Mouse (Mus musculus) liver, embryonic 13.5 days (tissue): ENCODE measurements around the gene Rgs12. TPM values are rescaled to one million over a fixed set of nuclear protein-coding genes. Genes with fewer than 3 reads are reported as not detected.

Experiments
- ATAC-seq: fragments of 200-750 bp; cut with Nextera tagmentation; 2 replicates; pipeline ENCODE4 v1.8.0; 2017; ENCODE audit warnings: low read depth, mild to moderate bottlenecking, moderate number of reproducible peaks, moderate library complexity
- DNase-seq: peaks from one replicate; pipeline ENCODE4 v3.0.0; 2022
- H3K27ac ChIP-seq: fragments of 300-500 bp; sonication (generic); 2 replicates; pipeline ENCODE4 v1.5.1; 2015; ENCODE audit warnings: moderate library complexity, mild to moderate bottlenecking, inconsistent platforms
- H3K27me3 ChIP-seq: fragments of 300-500 bp; sonication (generic); 2 replicates; pipeline ENCODE4 v1.6.1; 2015; ENCODE audit warnings: mild to moderate bottlenecking, inconsistent platforms
- H3K36me3 ChIP-seq: fragments of 300-500 bp; sonication (generic); 2 replicates; pipeline ENCODE4 v1.6.1; 2015; ENCODE audit warnings: mild to moderate bottlenecking, inconsistent platforms
- H3K4me1 ChIP-seq: fragments of 300-500 bp; sonication (generic); replicated peaks from 2 replicates; pipeline ENCODE4 v1.6.1; 2015; ENCODE audit warnings: inconsistent platforms
- H3K4me2 ChIP-seq: fragments of 300-500 bp; sonication (generic); 2 replicates; pipeline ENCODE4 v1.6.1; 2015; ENCODE audit warnings: inconsistent platforms, mild to moderate bottlenecking, moderate library complexity
- H3K4me3 ChIP-seq: fragments of 300-500 bp; sonication (generic); replicated peaks from 2 replicates; pipeline ENCODE4 v1.5.1; 2015; ENCODE audit warnings: mild to moderate bottlenecking, inconsistent platforms
- H3K9ac ChIP-seq: fragments of 300-500 bp; sonication (generic); 2 replicates; pipeline ENCODE4 v1.6.1; 2015; ENCODE audit warnings: mild to moderate bottlenecking, inconsistent platforms
- H3K9me3 ChIP-seq: fragments of 300-500 bp; sonication (generic); replicated peaks from 2 replicates; pipeline ENCODE4 v1.6.1; 2016; ENCODE audit warnings: inconsistent platforms
- WGBS: fragments of 180-500 bp; shearing (Covaris S2); methylation state at CpG from one replicate; pipeline ENCODE4 v1.1.7; 2015; ENCODE audit not compliant: insufficient replicate concordance; 5-methylcytosine and 5-hydroxymethylcytosine counted together
- polyA plus RNA-seq: library from polyadenylated mRNA; unstranded; fragments of >200 nt; fragmentation: Nextera tagmentation; extraction: Ambion mirVana; gene quantifications from 2 replicates; pipeline ENCODE4 v1.2.1, GENCODE M21; 2015

The Rgs12 gene
- polyA plus RNA-seq, 1 experiment from 2014 or later, result 21.7 TPM

- Histone ChIP-seq H3K36me3 (peaks cover 66% of the 10 kb centered on the region), H3K4me2 (no peak overlapping the region), H3K4me3 (no peak overlapping the region), H3K27me3 (no peaks in the 10 kb centered on the region), H3K9ac (no peak overlapping the region), H3K9me3 (no peaks in the 10 kb centered on the region), H3K27ac (no peak overlapping the region), H3K4me1 (peaks cover 40% of the 10 kb centered on the region)
- 74% methylated on average over 5 of the region's 5 CpGs for WGBS
- ATAC-seq, result peak; percentile 49; the same call in 1 of the 2 replicates
- no peak for DNase-seq
These were observed 61.4 kb downstream of the Rgs12 start for GRCm38 (mm10) chr5:35010656-35011055.

DNA sequence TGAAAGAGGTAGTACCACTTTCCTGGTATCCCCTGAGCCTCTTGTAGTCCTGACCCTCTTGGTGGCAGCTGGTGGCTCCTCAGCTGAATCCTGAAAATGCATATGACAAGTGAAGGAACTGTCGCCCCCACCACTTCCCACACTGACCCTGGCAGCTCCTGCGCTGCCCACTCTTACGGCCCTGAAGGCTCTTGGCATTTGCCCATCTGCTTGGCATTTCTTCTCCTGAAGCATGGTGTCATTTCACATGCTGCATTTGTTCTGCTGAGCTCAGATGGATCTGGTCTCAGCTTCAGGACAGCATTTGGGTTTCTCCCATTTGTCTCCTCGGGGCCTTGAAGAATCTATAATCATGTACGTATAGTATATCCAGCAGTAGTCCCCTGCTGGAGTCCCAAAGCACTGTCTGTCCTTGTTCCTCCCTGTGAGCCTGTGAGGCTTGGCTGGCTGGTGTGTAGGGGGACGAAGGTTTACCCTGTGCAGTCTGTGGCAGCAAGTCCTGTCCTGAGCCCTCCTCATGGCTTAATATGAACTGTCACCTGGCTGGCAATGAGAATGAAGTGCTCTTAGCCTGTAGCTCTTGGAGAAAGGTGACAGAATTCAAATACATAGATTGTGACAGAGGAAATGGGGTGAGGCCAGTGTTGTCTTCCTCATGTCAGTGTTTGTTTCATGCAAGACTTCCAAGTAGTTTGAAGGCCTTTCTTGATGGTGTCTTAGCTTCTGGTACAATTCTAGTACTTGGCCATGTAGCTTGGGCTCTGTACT lies 62.1 kb downstream of the Rgs12 start:
- no peak overlapping the region for H3K9ac ChIP-seq
- 86% methylated on average over 6 of the region's 6 CpGs for WGBS
- H3K36me3 ChIP-seq, result peaks cover 63% of the 10 kb centered on the region
- H3K9me3 ChIP-seq, result no peaks in the 10 kb centered on the region
- H3K4me3 ChIP-seq, result no peak overlapping the region
- peaks cover 33% of the 10 kb centered on the region for H3K4me1 ChIP-seq
- ATAC-seq (no peak), DNase-seq (no peak)
- H3K27ac ChIP-seq, result no peak overlapping the region
- H3K27me3 ChIP-seq, result no peaks in the 10 kb centered on the region
- H3K4me2 ChIP-seq, result no peak overlapping the region

- no peaks in the 10 kb centered on the region for H3K9me3 ChIP-seq
- H3K27me3 ChIP-seq, result no peaks in the 10 kb centered on the region
- peaks cover 52% of the 10 kb centered on the region for H3K36me3 ChIP-seq
- H3K4me3 ChIP-seq, result no peak overlapping the region
- 77% methylated on average over 6 of the region's 6 CpGs for WGBS
- H3K4me1 ChIP-seq, result peaks cover 28% of the 10 kb centered on the region
- H3K4me2 ChIP-seq, result no peak overlapping the region
- no peak overlapping the region for H3K9ac ChIP-seq
- no peak for ATAC-seq
- H3K27ac ChIP-seq, result no peak overlapping the region
- no peak for DNase-seq
These were observed 64.8 kb downstream of the Rgs12 start for GRCm38 (mm10) chr5:35014036-35014435.

DNA sequence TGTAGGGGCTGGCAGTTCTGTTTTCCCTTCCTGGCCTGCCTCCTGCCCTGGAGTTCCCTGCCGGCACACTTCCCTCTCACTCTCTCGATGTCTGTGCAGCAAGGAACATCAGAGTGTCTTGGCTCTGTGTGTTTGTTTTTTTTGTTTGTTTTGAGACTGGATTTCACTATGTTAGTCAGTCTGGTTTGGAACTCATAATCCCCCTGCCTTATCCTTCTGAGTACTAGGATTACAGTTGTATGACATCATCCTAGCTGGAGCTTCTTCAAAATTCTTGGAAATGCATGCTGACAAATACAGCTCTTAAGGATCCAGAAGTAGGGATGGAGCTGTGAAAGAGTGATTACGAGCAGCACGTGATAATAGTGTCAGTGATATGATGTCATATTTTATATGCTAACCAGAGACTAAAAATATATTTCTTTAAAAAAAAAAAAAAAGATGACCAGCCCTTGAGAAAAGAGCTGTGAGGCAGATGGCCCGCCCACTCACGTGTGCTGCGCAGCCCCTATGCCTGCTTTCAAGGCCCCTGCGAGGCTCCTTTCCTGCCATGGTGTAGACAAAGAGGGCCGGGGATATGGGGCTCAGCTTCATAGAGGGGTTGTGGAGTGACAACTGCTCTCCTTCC lies 70.5 kb downstream of the Rgs12 start:
- Histone ChIP-seq H3K9me3 (no peaks in the 10 kb centered on the region), H3K27ac (no peak overlapping the region), H3K4me1 (peaks cover 6% of the 10 kb centered on the region; the same call in 1 of the 2 replicates), H3K36me3 (peaks cover 68% of the 10 kb centered on the region), H3K4me2 (no peak overlapping the region), H3K9ac (no peak overlapping the region), H3K4me3 (no peak overlapping the region), H3K27me3 (no peaks in the 10 kb centered on the region)
- DNase-seq (no peak), ATAC-seq (no peak)
- WGBS, result 78% methylated on average over 9 of the region's 9 CpGs

DNA sequence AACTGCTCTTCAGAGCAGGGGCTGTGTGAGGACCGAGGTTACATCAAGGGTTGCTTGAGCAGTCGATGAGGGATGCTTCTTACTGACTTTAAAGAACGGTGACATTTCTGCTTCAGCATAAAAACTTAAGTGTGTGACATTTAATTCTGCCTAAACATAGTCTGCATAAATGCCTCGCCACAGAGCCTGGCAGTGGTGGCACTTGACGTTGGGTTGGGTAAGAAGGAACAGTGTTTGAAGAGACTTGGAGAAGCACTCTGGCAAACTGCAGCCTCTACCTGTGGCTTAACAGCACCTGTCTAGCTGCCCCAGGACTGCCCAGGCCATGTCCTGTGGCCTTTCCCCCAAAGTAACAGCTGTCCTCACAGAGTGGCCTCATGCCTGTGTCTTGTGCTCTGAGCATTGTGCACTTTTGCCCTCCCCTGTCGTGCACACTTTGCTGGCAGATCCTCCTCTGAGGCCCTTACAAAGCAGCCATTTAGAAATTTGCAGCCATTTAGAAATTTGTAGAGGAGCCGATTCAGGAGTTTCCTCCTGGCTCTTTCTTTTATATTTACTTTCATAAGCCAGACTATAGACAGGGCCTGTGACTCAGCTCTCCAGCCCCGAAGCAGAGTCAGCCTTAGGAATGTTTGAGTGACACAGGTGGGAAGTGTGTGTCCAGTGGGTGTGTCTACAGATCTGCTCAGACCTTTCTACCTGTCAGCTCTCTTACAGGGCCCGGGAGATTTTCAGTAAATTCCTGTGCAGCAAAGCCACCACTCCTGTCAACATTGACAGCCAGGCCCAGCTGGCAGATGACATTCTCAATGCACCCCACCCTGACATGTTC lies 71.4 kb downstream of the Rgs12 start:
- no peaks in the 10 kb centered on the region for H3K27me3 ChIP-seq
- H3K27ac ChIP-seq, result no peak overlapping the region
- H3K4me1 ChIP-seq, result peaks cover 6% of the 10 kb centered on the region; the same call in 1 of the 2 replicates
- H3K36me3 ChIP-seq, result peaks cover 75% of the 10 kb centered on the region
- no peak overlapping the region for H3K4me3 ChIP-seq
- 79% methylated on average over 9 of the region's 9 CpGs for WGBS
- ATAC-seq, result no peak
- no peak overlapping the region for H3K4me2 ChIP-seq
- DNase-seq, result no peak
- no peaks in the 10 kb centered on the region for H3K9me3 ChIP-seq
- H3K9ac ChIP-seq, result no peak overlapping the region

DNA sequence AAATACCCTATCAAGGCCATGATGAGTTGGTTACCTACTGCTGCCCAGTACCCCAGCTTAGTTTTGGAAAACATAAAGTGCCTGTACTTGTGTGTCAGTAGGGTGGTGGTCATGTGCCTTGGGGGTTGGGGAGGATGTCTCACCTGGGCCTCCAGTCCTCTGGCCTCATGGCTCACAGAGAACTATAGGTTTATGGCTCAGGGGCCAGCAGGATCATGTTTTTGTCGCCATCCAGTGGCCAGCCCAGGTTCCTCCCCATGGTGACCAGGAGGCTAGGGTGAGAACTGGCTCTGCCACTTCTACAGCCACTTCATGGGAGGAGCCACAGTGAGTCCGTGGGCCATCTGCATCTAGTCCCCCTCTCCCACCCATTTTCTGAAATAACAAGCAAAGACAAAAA lies 75.7 kb downstream of the Rgs12 start:
- ATAC-seq, result peak; percentile 42
- H3K27ac ChIP-seq, result no peak overlapping the region
- H3K9me3 ChIP-seq, result no peaks in the 10 kb centered on the region
- H3K4me1 ChIP-seq, result peaks cover 28% of the 10 kb centered on the region
- no peaks in the 10 kb centered on the region for H3K27me3 ChIP-seq
- DNase-seq, result no peak
- H3K4me3 ChIP-seq, result no peak overlapping the region
- peaks cover 98% of the 10 kb centered on the region for H3K36me3 ChIP-seq
- no peak overlapping the region for H3K9ac ChIP-seq
- H3K4me2 ChIP-seq, result no peak overlapping the region
- WGBS, result 14% methylated on average over 2 of the region's 2 CpGs

GRCm38 (mm10) chr5:35029303-35029702 lies 80.1 kb downstream of the Rgs12 start:
- DNase-seq, result no peak
- H3K9ac ChIP-seq, result no peak overlapping the region
- no peak overlapping the region for H3K4me2 ChIP-seq
- no peak overlapping the region for H3K27ac ChIP-seq
- 70% methylated on average over 1 of the region's 1 CpGs for WGBS
- H3K4me1 ChIP-seq, result peaks cover 52% of the 10 kb centered on the region
- H3K4me3 ChIP-seq, result no peak overlapping the region
- ATAC-seq, result no peak
- H3K27me3 ChIP-seq, result no peaks in the 10 kb centered on the region
- peaks cover 98% of the 10 kb centered on the region for H3K36me3 ChIP-seq
- no peaks in the 10 kb centered on the region for H3K9me3 ChIP-seq

GRCm38 (mm10) chr5:35029755-35030154 lies 80.5 kb downstream of the Rgs12 start:
- H3K4me2 ChIP-seq, result no peak overlapping the region
- no peak for DNase-seq
- no peaks in the 10 kb centered on the region for H3K27me3 ChIP-seq
- 84% methylated on average over 5 of the region's 5 CpGs for WGBS
- no peak overlapping the region for H3K9ac ChIP-seq
- peaks cover 97% of the 10 kb centered on the region for H3K36me3 ChIP-seq
- no peak for ATAC-seq
- no peak overlapping the region for H3K27ac ChIP-seq
- H3K4me1 ChIP-seq, result peaks cover 57% of the 10 kb centered on the region
- no peak overlapping the region for H3K4me3 ChIP-seq
- no peaks in the 10 kb centered on the region for H3K9me3 ChIP-seq

- WGBS, result 65% methylated on average over 5 of the region's 5 CpGs
These were observed 83.8 kb downstream of the Rgs12 start for GRCm38 (mm10) chr5:35033068-35033467.

DNA sequence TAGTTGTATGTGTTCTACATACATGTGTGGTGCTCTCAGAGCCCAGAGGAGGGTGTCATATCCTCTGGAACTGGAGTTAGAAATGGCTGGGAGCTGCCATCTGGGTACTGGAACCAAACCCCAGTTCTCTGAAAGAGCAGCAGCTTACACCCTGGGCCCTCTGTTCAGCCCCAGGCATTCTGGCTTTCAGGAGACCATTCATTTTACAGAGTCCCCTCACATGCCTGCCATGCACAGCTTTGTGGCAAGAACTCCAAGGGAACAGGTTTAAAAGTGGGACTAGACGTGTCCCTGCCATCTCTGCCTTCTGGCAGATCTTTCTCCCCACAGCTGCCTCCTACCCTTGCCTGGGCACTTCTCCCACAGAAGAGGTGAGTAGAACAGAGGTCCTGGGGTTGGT lies 84.4 kb downstream of the Rgs12 start:
- WGBS, result 55% methylated on average over 1 of the region's 1 CpGs
- Histone ChIP-seq H3K9me3 (no peaks in the 10 kb centered on the region), H3K4me1 (peaks cover 77% of the 10 kb centered on the region), H3K9ac (peak overlapping the region; percentile 26; the same call in 1 of the 2 replicates), H3K36me3 (peaks cover 58% of the 10 kb centered on the region), H3K27ac (peak overlapping the region; percentile 50), H3K27me3 (no peaks in the 10 kb centered on the region; the same call in 1 of the 2 replicates), H3K4me3 (no peak overlapping the region), H3K4me2 (0 out of 2 replicates have a peak overlapping the region, but pooled peaks have one; percentile 8)
- ATAC-seq (no peak), DNase-seq (no peak)

More at GRCm38 (mm10) chr5:35033068-35033467, 83.8 kb downstream of the Rgs12 start:
- DNase-seq, result no peak
- H3K4me1 ChIP-seq, result peaks cover 79% of the 10 kb centered on the region
- H3K27me3 ChIP-seq, result no peaks in the 10 kb centered on the region
- peaks cover 64% of the 10 kb centered on the region for H3K36me3 ChIP-seq
- H3K9ac ChIP-seq, result no peak overlapping the region
- no peaks in the 10 kb centered on the region for H3K9me3 ChIP-seq
- H3K4me3 ChIP-seq, result no peak overlapping the region
- H3K27ac ChIP-seq, result no peak overlapping the region
- no peak for ATAC-seq
- no peak overlapping the region for H3K4me2 ChIP-seq

DNA sequence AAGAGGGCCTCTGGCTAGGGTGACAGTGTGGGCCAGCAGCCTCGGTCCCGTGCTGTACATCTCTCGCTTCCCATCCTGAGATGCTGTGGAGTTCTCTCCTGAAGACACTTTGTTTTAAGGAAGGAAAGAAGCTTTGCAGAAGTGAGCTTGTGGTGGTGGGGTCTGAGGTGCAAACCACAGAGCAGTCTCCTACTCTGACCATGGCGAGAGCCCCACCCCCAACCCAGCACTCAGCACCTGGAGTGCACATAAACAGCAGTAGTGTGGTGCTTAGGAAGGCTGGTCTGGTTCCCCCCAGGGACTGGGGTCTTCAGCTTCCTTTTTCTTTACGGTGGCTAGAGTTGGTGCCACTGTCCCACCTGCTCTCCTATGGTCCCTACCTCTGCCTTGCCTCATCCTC lies 85.9 kb downstream of the Rgs12 start:
- Histone ChIP-seq H3K36me3 (peaks cover 43% of the 10 kb centered on the region), H3K4me2 (no peak overlapping the region)

More for the DNA sequence above, 85.9 kb downstream of the Rgs12 start:
- WGBS, result 36% methylated on average over 5 of the region's 5 CpGs
- Histone ChIP-seq H3K4me3 (no peak overlapping the region), H3K27me3 (no peaks in the 10 kb centered on the region; the same call in 1 of the 2 replicates), H3K9ac (peak overlapping the region; percentile 44; the same call in 1 of the 2 replicates), H3K4me1 (peaks cover 69% of the 10 kb centered on the region), H3K27ac (peak overlapping the region; percentile 72), H3K9me3 (no peaks in the 10 kb centered on the region)
- ATAC-seq, result no peak
- DNase-seq, result no peak
